ENCODE assay signal across 8 mouse cellular contexts in genomic region chr1:166964508-166964907, GRCm38 (mm10). TPM values are rescaled to one million over a fixed set of nuclear protein-coding genes. Genes with fewer than 3 reads are reported as not detected.
DNase-seq lines count a peak whose midpoint lies in the region; ATAC-seq and TF ChIP-seq lines count a peak whose summit lies in the region.

No protein-coding gene starts in this region.

- no peak for ATAC-seq in intestine, embryonic 14.5 days (replicated peaks; ENCODE audit: low FRiP score, low TSS enrichment, low read depth)
- ATAC-seq in intestine, embryonic 16.5 days = no peak

- H3K9ac ChIP-seq in intestine, embryonic 14.5 days (ENCODE audit: low read length) = no peak overlapping the region
- H3K9ac ChIP-seq in intestine, embryonic 16.5 days (ENCODE audit: low read depth, low read length) = no peak overlapping the region
- H3K9ac ChIP-seq in MEL (ENCODE audit: control insufficient read depth, low read depth, low read length, poor library complexity, severe bottlenecking) = no peak overlapping the region

- TF ChIP-seq POLR2A in MEL (IDR thresholded peaks at IDR 0.05; ENCODE audit: control insufficient read depth in 1 of 2, insufficient read depth in 1 of 2, low read depth in 1 of 2, low read length in 2 of 2, poor library complexity in 1 of 2) = no peak

- TF ChIP-seq RAD21 in MEL (IDR thresholded peaks at IDR 0.05; ENCODE audit: low read depth, low read length) = no peak

- H3K27ac ChIP-seq in intestine, embryonic 14.5 days (ENCODE audit: low read depth) = no peak overlapping the region
- H3K27ac ChIP-seq in intestine, embryonic 16.5 days (ENCODE audit: low read length) = no peak overlapping the region
- no peak overlapping the region for H3K27ac ChIP-seq in MEL (ENCODE audit: control insufficient read depth, low read depth, low read length)

- WGBS in intestine, embryonic 14.5 days = 28% methylated on average over 10 of the region's 10 CpGs
- WGBS in intestine, embryonic 16.5 days = 32% methylated on average over 10 of the region's 10 CpGs

- no peak overlapping the region for H3K4me2 ChIP-seq in intestine, embryonic 14.5 days (ENCODE audit: low read length)
- no peak overlapping the region for H3K4me2 ChIP-seq in intestine, embryonic 16.5 days (ENCODE audit: low read depth, low read length)

- no peaks in the 10 kb centered on the region for H3K4me1 ChIP-seq in intestine, embryonic 14.5 days (replicated peaks; ENCODE audit: control insufficient read depth, insufficient read depth, low read length)
- H3K4me1 ChIP-seq in intestine, embryonic 16.5 days (ENCODE audit: control insufficient read depth, insufficient read depth, low read length) = no peaks in the 10 kb centered on the region
- no peaks in the 10 kb centered on the region for H3K4me1 ChIP-seq in MEL (ENCODE audit: control insufficient read depth in 1 of 2, insufficient read depth in 2 of 2, low read length in 2 of 2)

- no peaks in the 10 kb centered on the region for H3K36me3 ChIP-seq in intestine, embryonic 14.5 days (ENCODE audit: control insufficient read depth, insufficient read depth, low read length)
- H3K36me3 ChIP-seq in intestine, embryonic 16.5 days (ENCODE audit: control insufficient read depth, insufficient read depth, low read length) = no peaks in the 10 kb centered on the region
- H3K36me3 ChIP-seq in MEL (ENCODE audit: control insufficient read depth in 1 of 2, insufficient read depth in 2 of 2, low read length in 2 of 2) = no peaks in the 10 kb centered on the region

- no peaks in the 10 kb centered on the region for H3K9me3 ChIP-seq in intestine, embryonic 14.5 days (ENCODE audit: control insufficient read depth, low read length)
- no peaks in the 10 kb centered on the region for H3K9me3 ChIP-seq in intestine, embryonic 16.5 days (ENCODE audit: control insufficient read depth, low read length)
- H3K9me3 ChIP-seq in MEL (replicated peaks; ENCODE audit: insufficient read depth, low read length) = no peaks in the 10 kb centered on the region

- DNase-seq in intestine, embryonic 14.5 days (ENCODE audit: low spot score) = peak; percentile 74
- DNase-seq in MEL (ENCODE audit: low read depth, low spot score) = peak; percentile 54
- DNase-seq in embryo, embryonic 10 days (ENCODE audit: low spot score) = peak; percentile 90
- peak; percentile 1 for DNase-seq in lung, postnatal 36 days
- DNase-seq in gastrocnemius, postnatal 36 days = no peak
- DNase-seq in cerebellum, adult 9-10 months = no peak
- no peak for DNase-seq in left cerebral cortex, postnatal 10 days (ENCODE audit: extremely low spot score in 1 of 2, low spot score in 2 of 2)

- H3K27me3 ChIP-seq in intestine, embryonic 14.5 days (replicated peaks; ENCODE audit: control insufficient read depth, insufficient read depth, low read length) = no peaks in the 10 kb centered on the region
- H3K27me3 ChIP-seq in intestine, embryonic 16.5 days (replicated peaks; ENCODE audit: control insufficient read depth, insufficient read depth, low read length) = no peaks in the 10 kb centered on the region
- H3K27me3 ChIP-seq in MEL (ENCODE audit: control insufficient read depth in 1 of 2, insufficient read depth in 2 of 2, low read length in 2 of 2) = no peaks in the 10 kb centered on the region

- H3K4me3 ChIP-seq in intestine, embryonic 14.5 days (ENCODE audit: low read depth, low read length) = no peak overlapping the region
- H3K4me3 ChIP-seq in intestine, embryonic 16.5 days (ENCODE audit: low read length) = no peak overlapping the region
- no peak overlapping the region for H3K4me3 ChIP-seq in MEL (ENCODE audit: control insufficient read depth in 1 of 2, insufficient read depth in 1 of 2, low read depth in 2 of 2, low read length in 2 of 2)

- no peaks in the 10 kb centered on the region for H3K79me2 ChIP-seq in MEL (ENCODE audit: control insufficient read depth, insufficient read depth, low read length, poor library complexity)

- no peak for TF ChIP-seq EP300 in MEL (IDR thresholded peaks at IDR 0.05; ENCODE audit: low read depth in 1 of 2, low read length in 2 of 2)

- intact Hi-C loops in gastrocnemius, postnatal 36 days (cut with DNase I) = no loop called here
- intact Hi-C loops in left cerebral cortex, postnatal 10 days (cut with DNase I) = no loop called here

- no peak for TF ChIP-seq CTCF in MEL (IDR thresholded peaks at IDR 0.05 in 2 of 3, conservative IDR thresholded peaks at IDR 0.05 in 1 of 3; ENCODE audit: control insufficient read depth in 1 of 3, insufficient read depth in 1 of 3, low read depth in 2 of 3, low read length in 3 of 3, poor library complexity in 1 of 3, severe bottlenecking in 1 of 3)

TF ChIP-seq in MEL, 35 proteins besides CTCF, POLR2A, EP300 and RAD21:
- TF ChIP-seq KAT2A (conservative IDR thresholded peaks at IDR 0.05; ENCODE audit: low read depth, low read length) = no peak
- no peak for TF ChIP-seq MYC (IDR thresholded peaks at IDR 0.05; ENCODE audit: low read depth, low read length)
- no peak for TF ChIP-seq ZC3H11A (IDR thresholded peaks at IDR 0.05; ENCODE audit: low read depth, low read length)
- no peak for TF ChIP-seq ZNF384 (IDR thresholded peaks at IDR 0.05; ENCODE audit: low read depth, low read length)

RNA-seq across cellular contexts. Expression of gene Fam78b, which starts 36.7 kb away (rescaled TPM):
- 1.9 and 2.0 TPM in 2 replicates for polyA plus RNA-seq in intestine, embryonic 14.5 days (2014; fragmentation: Nextera tagmentation; extraction: Ambion mirVana)
- polyA plus RNA-seq in intestine, embryonic 16.5 days (2015; fragmentation: Nextera tagmentation; extraction: Ambion mirVana) = 0.54 and 0.71 TPM in 2 replicates
- total RNA-seq in MEL (2012; rRNA removed) = 0.07 TPM in 1 of 2 replicates, not detected in the other
- not detected for polyA plus RNA-seq in MEL (2012; ENCODE audit: insufficient read depth in 1 of 2, insufficient read length in 2 of 2, low read depth in 1 of 2, low replicate concordance in 2 of 2, missing spikeins in 1 of 2)
- total RNA-seq in gastrocnemius, postnatal 36 days (2021) = 1 to 10 TPM; 1.4 to 3.0 TPM
- 10 to 100 TPM; 34.2 to 36.3 TPM for total RNA-seq in left cerebral cortex, postnatal 10 days (2021)

Comparison
In these comparisons a context has a peak if more than half of its experiments do, and no peak if none do; other contexts are left out.
1. DNase-seq: peak in intestine, embryonic 14.5 days (single experiment), MEL (single experiment), embryo, embryonic 10 days (single experiment) and lung, postnatal 36 days (single experiment); none in gastrocnemius, postnatal 36 days (0 of 2), cerebellum, adult 9-10 months (single experiment) and left cerebral cortex, postnatal 10 days (0 of 2).
2. RNA of gene Fam78b, which starts 36.7 kb away (total RNA-seq): 34.2 to 36.3 TPM in left cerebral cortex, postnatal 10 days; 1.4 to 3.0 TPM in gastrocnemius, postnatal 36 days and 0.07 TPM in MEL; every median in the first group is over 4 times any median in the second.